Mouse (Mus musculus): ENCODE results near the gene Rab3gap2.

Gene Rab3gap2

DNA sequence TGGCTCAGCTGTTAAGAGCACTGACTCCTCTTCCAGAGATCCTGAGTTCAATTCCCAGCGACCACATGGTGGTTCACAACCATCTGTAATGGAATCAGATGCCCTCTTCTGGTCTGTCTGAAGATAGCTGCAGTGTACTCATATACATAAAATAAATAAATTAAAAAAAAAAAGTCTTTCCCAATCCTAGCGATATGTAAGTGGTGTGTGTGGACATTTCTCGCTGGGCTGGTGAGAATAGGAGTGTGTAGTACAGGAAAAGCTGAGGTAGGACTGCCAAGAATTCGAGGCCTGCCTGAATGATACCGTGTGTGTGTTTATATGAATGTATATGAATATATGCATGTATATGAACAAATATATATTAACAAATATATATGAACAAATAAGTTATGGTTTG, 127.4 kb downstream of the Rab3gap2 start:
- DNase-seq (ENCODE audit: low spot score in 2 of 2) = no peak

DNA sequence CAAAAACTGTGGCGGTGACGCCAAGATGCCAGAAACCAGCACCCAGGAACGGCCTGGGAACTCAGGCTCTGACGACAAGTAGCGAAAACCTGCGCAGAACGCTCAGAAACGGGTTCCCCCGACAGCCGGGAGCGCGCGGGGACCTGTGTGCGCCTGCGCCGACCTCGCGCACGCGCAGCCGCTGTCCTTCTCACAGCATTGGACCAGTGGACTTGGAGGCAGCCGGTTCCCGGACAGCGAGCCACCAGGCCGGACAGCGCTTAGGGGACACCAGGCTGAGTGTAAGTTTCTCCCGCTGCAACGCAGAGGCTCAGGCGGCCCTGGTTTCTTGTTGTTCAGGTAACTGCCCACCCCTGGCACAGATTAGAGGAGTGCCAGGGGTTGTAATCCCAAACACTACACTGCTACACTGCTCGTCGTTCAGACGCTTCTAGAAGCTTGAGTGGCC, 128.1 kb downstream of the Rab3gap2 start, which contains the start of gene Bpnt1:
TSS of gene Bpnt1 (plus strand) at position 167 of the 448 bp plus-strand sequence.
- DNase-seq (ENCODE audit: low spot score in 2 of 2) = peak; percentile 80 to 86

DNA sequence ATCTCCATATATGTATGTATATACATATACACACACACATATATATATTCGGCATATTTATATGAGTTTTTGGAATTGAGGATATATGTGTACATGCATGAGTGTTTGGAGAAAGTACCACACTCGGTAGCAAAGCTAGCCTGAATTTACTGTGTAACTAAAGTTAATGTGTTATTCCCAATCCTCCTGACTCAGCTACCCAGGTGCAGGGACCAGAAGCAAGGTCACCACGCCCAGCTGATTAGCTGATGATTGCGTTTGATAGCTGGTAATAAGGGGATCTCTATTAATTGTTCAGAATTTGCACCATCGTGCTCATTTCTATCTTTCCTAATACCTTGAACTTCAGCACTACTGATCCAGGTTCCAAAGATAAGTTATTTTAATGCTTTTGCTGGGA, 129.7 kb downstream of the Rab3gap2 start:
- no peak for DNase-seq (ENCODE audit: low spot score in 2 of 2)

DNA sequence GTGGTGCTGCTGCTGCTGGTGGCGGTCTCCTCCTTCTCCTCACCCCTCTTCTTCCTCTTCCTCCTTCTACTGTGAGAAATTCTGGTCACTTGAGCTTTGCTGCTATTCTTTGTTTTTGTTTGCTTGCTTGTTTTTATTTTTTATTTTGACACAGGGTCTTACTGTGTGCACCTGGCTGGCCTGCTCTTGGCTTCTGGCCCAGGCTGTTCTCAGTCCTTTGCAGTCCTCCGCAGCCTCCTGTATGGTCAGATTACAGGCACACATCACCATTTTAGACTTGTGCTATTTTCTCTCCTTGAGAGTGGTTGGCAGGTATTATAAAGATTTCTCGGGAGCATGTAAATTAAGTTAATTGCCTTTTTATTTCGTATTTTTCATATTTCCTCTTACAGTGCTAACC, 130.2 kb downstream of the Rab3gap2 start:
- no peak for DNase-seq (ENCODE audit: low spot score in 2 of 2)

DNA sequence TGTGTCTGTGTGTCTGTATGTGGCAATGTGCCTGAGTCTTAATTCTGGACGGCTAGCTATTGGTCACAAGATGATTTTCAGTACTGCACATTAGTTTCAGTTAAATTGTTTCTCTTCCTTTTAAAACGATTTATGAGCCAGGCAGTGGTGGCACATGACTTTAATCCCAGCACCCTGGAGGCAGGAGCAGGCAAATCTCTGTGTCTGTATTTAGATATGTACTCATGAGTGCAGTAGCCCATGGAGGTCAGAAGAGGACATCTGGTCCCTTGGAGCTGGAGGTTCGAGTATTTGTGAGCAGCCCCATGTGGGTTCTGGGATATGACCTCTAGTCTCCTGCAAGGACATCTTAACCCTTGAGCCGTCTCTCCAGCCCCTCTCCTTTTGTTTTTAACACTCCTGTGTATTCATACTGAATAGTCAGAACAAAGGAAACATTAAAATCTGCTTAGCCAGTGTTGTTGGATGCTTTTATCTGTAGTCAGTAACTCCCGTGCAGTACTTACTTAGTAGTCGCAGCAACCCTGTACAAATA, 131.4 kb downstream of the Rab3gap2 start:
- DNase-seq (ENCODE audit: low spot score in 2 of 2) = no peak

Measured in frontal cortex, postnatal 14 days (tissue).